Mouse (Mus musculus) ES-E14 (cell line): ENCODE measurements around the gene Foxo1. TPM values are rescaled to one million over a fixed set of nuclear protein-coding genes. Genes with fewer than 3 reads are reported as not detected.

Source experiments
- DNase-seq: peaks from one replicate; pipeline ENCODE4 v3.0.0-alpha.2; 2013; ENCODE audit warnings: low read depth, low spot score
- H3K27ac ChIP-seq: 2 replicates; pipeline ENCODE4 v1.5.1; 2012; ENCODE audit warnings: low read depth, mild to moderate bottlenecking, low read length, moderate library complexity, mixed read lengths; ENCODE audit not compliant: poor library complexity, insufficient read depth, severe bottlenecking
- H3K36me3 ChIP-seq: 2 replicates; pipeline ENCODE4 v1.6.1; 2012; ENCODE audit warnings: mild to moderate bottlenecking, low read length, moderate library complexity, mixed read lengths; ENCODE audit not compliant: control insufficient read depth, poor library complexity, insufficient read depth, severe bottlenecking
- H3K4me1 ChIP-seq, 2 experiments: fragments of 150-350 bp in 1 of 2; sonication (generic) in 1 of 2; 2 replicates each; pipeline ENCODE4 v1.6.1; 2012; ENCODE audit warnings: low read length in 2 of 2, mild to moderate bottlenecking in 1 of 2, mixed read lengths in 1 of 2; ENCODE audit not compliant: control insufficient read depth in 2 of 2, insufficient read depth in 2 of 2, poor library complexity in 1 of 2
- H3K4me3 ChIP-seq, 2 experiments: fragments of 150-350 bp in 1 of 2; sonication (generic) in 1 of 2; 2 replicates each; pipeline ENCODE4 v1.5.1; 2012; ENCODE audit warnings: low read length in 2 of 2, low read depth in 1 of 2, mild to moderate bottlenecking in 1 of 2, mixed read lengths in 1 of 2; ENCODE audit not compliant: insufficient read depth in 1 of 2, poor library complexity in 1 of 2, severe bottlenecking in 1 of 2
- H3K9ac ChIP-seq: 2 replicates; pipeline ENCODE4 v1.6.1; 2012; ENCODE audit warnings: low read depth, mild to moderate bottlenecking, low read length, mixed read lengths; ENCODE audit not compliant: poor library complexity, insufficient read depth, severe bottlenecking
- H3K9me3 ChIP-seq: fragments of 150-350 bp; sonication (generic); 2 replicates; pipeline ENCODE4 v1.6.1; 2012; ENCODE audit warnings: low read depth, mild to moderate bottlenecking, low read length; ENCODE audit not compliant: control insufficient read depth, insufficient read depth
- CHD2 ChIP-seq: IDR thresholded peaks from 2 replicates; pipeline ENCODE4 v1.6.1; 2014; ENCODE audit warnings: mild to moderate bottlenecking, low read depth, low read length, inconsistent platforms
- HCFC1 ChIP-seq: IDR thresholded peaks from 2 replicates; pipeline ENCODE4 v1.6.1; 2012; ENCODE audit warnings: low read length, inconsistent platforms, borderline replicate concordance; ENCODE audit not compliant: insufficient read depth
- MAFK ChIP-seq: IDR thresholded peaks from 2 replicates; pipeline ENCODE4 v1.6.1; 2014; ENCODE audit warnings: mild to moderate bottlenecking, low read depth, low read length, inconsistent platforms; ENCODE audit not compliant: insufficient read depth
- ZC3H11A ChIP-seq: IDR thresholded peaks from 2 replicates; pipeline ENCODE4 v1.6.1; 2012; ENCODE audit warnings: low read depth, mild to moderate bottlenecking, inconsistent platforms, low read length, borderline replicate concordance
- ZNF384 ChIP-seq: IDR thresholded peaks from 2 replicates; pipeline ENCODE4 v1.6.1; 2012; ENCODE audit warnings: low read depth, low read length, inconsistent platforms
- in situ Hi-C, 2 experiments: fragments of 600-800 bp; cut with MboI; formaldehyde crosslinking; loops; one replicate each; pipeline ENCODE4 v1.15.1; 2025; ENCODE audit warnings: low sequenced_read_pairs in 2 of 2, inconsistent platforms in 1 of 2; ENCODE audit not compliant: unreplicated experiment in 2 of 2
- total RNA-seq: library from RNA; depleted of rRNA; stranded (reverse); fragments of 300-350 nt; gene quantifications from 2 replicates; pipeline ENCODE4 v1.2.3, GENCODE M21; 2012

The Foxo1 gene
- total RNA-seq, 1 experiment: 2.3 TPM

DNA sequence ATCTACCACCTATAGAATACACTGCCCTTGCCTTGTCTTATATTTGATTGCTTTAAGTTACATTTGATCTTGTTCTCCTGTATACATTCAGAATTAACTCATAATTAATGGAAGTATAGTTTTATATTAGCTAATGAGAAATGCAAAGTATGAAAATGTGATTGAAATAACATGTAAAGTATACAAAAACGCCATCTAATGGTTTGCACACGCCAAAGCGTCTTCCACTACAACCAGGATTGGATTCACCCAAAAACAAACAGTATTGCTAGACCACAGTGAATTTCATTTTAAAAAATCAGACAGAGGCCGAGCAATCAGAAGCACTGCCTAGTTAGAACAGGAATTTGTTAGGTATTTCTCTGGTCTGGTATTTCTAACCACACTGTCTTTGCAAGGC, 31.6 kb upstream of the Foxo1 start:
- in situ Hi-C loops: loop anchor here in 1 of 2 experiments (25.0 kb wide), 1 partner anchor 749 kb away; the partner anchor contains the start of gene Rab33b

DNA sequence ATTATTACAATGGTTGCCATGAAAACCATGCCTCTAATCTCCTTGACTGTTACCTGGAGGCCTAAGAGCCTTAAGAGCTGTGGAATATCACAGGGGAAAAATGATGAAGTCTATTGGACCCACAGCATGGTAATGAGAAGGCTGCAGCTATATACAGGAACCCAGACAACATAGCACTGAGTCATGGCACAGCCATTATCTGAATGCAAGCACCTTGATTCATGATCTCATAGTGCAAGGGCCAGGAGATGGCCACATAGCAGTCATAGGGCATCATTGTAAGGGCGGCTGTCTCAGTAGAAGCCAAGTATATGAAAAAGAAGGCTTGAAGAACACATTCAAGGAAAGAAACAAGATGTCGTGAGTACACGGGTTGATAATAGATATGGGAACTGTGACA, 31.0 kb upstream of the Foxo1 start:
- Histone ChIP-seq H3K36me3 (no peaks in the 10 kb centered on the region), H3K9ac (no peak overlapping the region), H3K9me3 (no peaks in the 10 kb centered on the region), H3K4me3 (no peak overlapping the region), H3K27ac (no peak overlapping the region), H3K4me1 (no peaks in the 10 kb centered on the region)
- no peak for TF ChIP-seq HCFC1
- no peak for TF ChIP-seq CHD2
- no peak for TF ChIP-seq ZNF384
- no peak for TF ChIP-seq MAFK
- no peak for TF ChIP-seq ZC3H11A
- DNase-seq: no peak
- in situ Hi-C loops: loop anchor here in 1 of 2 experiments (25.0 kb wide), 1 partner anchor 750 kb away; the partner anchor contains the start of gene Rab33b

More for the DNA sequence above, 31.6 kb upstream of the Foxo1 start:
- Histone ChIP-seq H3K36me3 (no peaks in the 10 kb centered on the region), H3K4me3 (no peak overlapping the region), H3K9ac (no peak overlapping the region), H3K4me1 (no peaks in the 10 kb centered on the region), H3K27ac (no peak overlapping the region), H3K9me3 (no peaks in the 10 kb centered on the region)
- TF ChIP-seq MAFK: no peak
- no peak for TF ChIP-seq HCFC1
- TF ChIP-seq CHD2: no peak
- no peak for TF ChIP-seq ZNF384
- TF ChIP-seq ZC3H11A: no peak
- DNase-seq: no peak

DNA sequence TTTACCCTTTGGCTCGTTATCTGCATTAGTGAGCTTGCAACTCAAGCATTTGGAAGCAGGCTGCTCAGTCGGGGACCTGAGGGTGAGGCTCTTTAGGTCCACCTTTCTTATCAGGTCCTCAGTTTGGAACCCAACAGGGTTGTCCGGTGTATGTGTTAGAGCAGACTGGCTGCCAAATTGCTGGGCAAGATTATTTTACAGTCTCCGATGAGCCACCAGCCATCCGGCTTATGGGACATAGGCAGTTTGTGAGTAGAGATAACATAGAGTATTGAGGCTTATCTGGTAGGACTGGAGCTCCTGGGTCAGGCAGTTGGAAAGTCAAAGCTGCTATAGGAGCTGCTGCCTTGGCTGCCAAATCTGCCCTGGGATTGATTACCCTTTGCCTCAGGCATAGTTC, 27.1 kb upstream of the Foxo1 start:
- TF ChIP-seq HCFC1: no peak
- no peak for TF ChIP-seq CHD2
- no peak for TF ChIP-seq ZNF384
- TF ChIP-seq MAFK: no peak
- no peak for TF ChIP-seq ZC3H11A
- Histone ChIP-seq H3K36me3 (no peaks in the 10 kb centered on the region), H3K9ac (no peak overlapping the region), H3K4me3 (no peak overlapping the region), H3K9me3 (no peaks in the 10 kb centered on the region), H3K4me1 (no peaks in the 10 kb centered on the region), H3K27ac (no peak overlapping the region)
- DNase-seq: no peak
- in situ Hi-C loops: loop anchor here in 1 of 2 experiments (25.0 kb wide), 1 partner anchor 754 kb away; the partner anchor contains the start of gene Rab33b

DNA sequence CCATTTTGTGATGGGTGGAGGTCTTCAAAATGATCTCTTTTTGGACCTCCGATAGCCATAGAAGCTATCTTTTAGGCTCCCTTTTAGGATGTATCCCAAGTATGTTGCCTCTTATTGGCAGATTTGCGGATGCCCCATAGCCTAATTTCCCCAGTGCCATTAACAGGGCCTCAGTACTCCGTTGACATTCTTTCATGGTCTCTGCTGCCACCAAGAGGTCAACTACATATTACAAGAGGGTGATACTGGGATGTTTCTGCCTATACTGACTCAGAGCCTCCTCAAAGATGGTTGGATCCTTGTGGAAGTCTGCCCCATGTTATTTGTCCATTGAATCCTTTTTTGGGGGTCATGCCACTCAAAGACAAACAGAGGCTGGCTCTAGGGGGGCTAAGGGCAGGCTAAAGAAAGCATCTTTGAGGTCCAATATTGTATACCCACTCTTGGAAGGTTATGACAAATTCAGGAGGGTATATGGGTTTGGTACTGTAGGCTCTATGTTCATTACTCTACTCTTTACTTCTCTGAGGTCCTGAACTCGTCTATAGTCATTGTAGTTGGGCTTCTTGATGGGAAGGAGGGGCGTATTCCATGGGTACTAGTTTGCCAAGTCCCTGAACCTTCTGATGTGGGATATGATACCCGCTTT, 25.6 kb upstream of the Foxo1 start:
- H3K9ac ChIP-seq: no peak overlapping the region
- no peaks in the 10 kb centered on the region for H3K36me3 ChIP-seq
- H3K27ac ChIP-seq: no peak overlapping the region
- H3K4me1 ChIP-seq: no peaks in the 10 kb centered on the region
- TF ChIP-seq CHD2 (no peak), ZC3H11A (peak; percentile 84; the same call in 1 of the 2 replicates), ZNF384 (no peak)
- in situ Hi-C loops: loop anchor here in 1 of 2 experiments (25.0 kb wide), 1 partner anchor 755 kb away; the partner anchor contains the start of gene Rab33b
- peak; percentile 56 for DNase-seq
- no peak overlapping the region for H3K4me3 ChIP-seq
- H3K9me3 ChIP-seq: no peaks in the 10 kb centered on the region
